Mouse (Mus musculus): Measurements from ENCODE around the gene Npas4.
"Not testable (repeated sequence)": the region's sequence is repeated elsewhere in the genome, so short reads cannot be mapped to it uniquely, and the experiment has no call there.

The Npas4 gene

DNA sequence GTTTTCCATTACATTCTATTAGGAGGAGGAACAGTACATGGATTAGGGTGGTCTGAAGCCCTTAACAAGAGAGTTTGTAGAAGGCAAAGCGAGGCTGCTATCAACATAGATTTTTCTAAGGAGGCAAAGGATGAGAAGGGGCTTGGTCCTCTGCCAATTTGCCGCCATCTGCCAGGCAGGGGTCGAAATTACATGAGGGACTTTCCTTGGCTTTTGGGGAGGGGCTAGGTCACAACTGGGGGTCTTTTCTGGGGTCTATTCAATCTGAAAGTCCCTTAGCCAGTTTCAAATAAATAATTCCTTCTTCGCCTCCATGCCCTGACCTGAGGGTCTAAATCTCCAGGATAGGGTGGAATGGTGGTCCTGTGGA lies at the start of gene Npas4:
Npas4 (minus strand) TSS at position 61 of the 370 bp plus-strand sequence.
- no peak for DNase-seq (ENCODE audit: low spot score in 2 of 2)

DNA sequence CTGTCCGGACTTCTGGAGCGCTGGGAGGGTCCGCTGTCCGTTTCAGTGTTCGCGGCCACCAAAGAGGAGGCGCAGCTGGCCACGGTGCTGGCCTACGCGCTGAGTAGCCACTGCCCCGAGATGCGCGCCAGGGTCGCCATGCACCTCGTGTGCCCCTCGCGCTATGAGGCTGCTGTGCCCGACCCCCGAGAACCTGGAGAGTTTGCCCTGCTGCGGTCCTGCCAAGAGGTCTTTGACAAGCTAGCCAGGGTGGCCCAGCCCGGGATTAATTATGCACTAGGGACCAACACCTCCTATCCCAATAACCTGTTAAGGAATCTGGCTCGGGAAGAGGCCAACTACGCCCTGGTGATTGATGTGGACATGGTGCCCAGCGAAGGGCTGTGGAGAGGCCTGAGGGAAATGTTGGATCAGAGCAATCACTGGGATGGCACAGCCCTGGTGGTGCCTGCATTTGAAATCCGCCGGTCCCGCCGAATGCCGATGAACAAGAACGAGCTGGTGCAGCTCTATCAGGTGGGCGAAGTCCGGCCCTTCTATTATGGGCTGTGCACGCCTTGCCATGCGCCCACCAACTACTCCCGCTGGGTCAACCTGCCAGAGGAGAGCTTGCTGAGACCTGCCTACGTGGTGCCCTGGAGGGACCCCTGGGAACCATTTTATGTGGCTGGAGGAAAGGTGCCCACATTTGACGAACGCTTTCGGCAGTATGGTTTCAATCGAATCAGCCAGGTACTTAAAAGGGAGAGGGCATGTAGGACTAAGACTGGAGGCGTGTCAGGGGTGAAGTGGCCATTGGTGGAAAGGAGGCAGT lies 49.4 kb upstream of the Npas4 start:
- DNase-seq (ENCODE audit: low spot score in 2 of 2), result peak in 1 of 2 experiments; percentile 8

DNA sequence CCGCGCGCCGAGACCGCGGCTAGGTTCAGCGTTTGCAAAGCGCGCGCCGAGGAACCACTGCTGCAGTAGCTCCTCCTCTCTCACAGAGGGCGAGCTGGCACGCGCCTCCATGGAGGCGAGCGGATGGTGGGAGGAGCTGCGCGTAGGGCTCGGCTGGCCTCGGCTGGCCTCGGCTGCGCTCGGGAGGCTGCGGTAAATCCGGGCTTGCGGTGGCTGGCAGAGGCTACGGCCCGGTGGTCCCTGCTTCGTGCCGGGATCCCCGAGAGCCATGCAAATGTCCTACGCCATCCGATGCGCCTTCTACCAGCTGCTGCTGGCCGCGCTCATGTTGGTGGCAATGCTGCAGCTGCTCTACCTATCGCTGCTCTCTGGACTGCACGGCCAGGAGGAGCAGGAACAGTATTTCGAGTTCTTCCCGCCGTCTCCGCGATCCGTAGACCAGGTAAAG lies 48.6 kb upstream of the Npas4 start, which contains the start of the genes B4gat1 and AC124502.3:
B4gat1 (plus strand) TSS at position 118 of the 448 bp plus-strand sequence.
AC124502.3 (plus strand) TSS at position 183 of the 448 bp plus-strand sequence.
- DNase-seq (ENCODE audit: low spot score in 2 of 2), result peak; percentile 79 to 82

DNA sequence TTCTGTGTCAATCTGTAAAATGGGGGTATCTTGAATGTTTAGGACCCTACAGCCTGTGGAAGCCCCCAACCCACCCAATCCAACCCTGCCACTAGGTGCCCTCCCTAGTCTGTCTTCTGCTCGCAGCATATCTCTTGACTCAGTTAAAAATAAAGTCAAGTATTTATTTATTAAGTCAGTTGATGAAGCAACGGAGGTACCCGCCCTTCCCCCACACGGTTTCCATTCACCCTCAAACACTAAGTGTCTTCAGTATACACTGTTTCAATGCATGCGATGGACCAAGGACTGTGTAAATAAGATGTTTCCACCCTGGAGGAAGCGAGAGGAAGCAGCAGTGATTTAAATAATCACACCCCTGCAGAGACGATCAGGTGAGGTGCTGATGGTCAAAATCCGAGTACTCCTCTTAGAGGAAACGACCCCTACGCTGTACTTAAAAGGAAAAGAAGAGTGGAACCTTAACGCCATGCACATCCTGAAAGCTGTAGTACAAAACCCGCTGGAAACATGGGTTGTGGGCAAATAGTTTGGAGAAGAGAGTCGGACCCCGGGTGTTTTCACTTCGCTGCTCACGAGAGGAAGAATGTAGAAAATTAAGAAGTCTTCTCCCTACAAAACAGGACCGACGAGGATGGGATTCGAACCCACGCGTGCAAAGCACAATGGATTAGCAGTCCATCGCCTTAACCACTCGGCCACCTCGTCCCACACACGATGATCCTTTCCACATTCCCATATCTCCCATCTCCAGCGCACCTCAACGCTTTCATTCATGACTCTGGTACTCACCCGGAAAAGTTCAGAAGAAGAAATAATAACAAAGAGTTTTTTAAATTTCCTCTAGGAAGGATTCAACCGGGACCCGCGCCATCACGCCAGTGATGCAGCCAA lies 47.8 kb upstream of the Npas4 start:
- peak; percentile 35 to 45 for DNase-seq (ENCODE audit: low spot score in 2 of 2)

DNA sequence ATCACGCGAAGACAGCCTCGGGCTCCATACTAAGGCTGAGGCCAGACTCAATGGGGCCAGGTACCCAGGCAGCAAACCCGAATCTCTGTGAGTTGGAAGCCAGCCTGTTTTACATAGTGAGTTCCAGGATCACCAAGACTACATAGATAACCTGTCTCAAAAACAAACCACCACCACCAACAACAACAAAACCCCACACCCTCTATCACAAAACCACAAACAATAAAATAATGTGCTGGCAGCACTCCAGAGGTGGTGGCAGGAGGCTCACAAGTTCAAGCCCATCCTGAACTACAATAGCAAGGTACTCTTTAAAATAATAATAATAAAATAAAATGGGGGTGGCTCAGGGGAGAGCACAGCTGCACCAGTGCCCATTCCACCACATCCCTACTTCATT lies 46.5 kb upstream of the Npas4 start:
- DNase-seq (ENCODE audit: low spot score in 2 of 2), result no peak

DNA sequence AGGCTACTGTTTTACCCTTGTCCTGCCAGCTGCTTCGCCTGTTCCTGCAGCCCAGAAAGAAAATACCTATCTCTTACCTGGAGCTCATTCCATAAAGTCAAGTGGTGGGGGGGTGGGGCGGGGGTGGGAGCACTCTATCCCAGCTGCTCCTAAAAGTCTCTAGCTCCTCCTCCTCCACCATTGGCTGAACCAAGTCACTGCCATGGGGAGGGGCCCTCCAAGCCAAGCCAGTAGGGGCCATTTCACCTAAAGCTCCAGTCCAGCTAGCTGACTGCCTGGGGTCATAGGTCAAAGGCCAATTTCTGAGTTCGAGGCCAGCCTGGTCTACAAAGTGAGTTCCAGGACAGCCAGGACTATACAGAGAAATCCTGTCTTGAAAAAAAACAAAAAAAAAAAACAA lies 42.6 kb upstream of the Npas4 start:
- no peak for DNase-seq (ENCODE audit: low spot score in 2 of 2)

DNA sequence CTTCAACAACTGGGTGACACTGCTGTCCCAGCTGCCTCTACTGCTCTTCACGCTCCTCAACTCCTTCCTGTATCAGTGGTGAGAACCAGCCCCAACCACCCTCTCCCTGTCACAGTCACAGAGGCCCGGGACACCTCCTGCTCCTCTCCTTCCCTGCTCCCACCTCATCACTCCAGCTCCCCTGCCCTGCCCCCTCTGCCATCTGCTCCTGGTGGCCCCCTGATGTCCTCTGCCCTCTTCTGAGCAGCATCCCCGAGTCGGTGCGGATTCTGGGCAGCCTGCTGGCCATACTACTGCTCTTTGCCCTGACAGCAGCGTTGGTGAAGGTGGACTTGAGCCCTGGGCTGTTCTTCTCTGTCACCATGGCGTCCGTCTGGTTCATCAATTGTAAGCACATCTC lies 36.0 kb upstream of the Npas4 start:
- DNase-seq (ENCODE audit: low spot score in 2 of 2), result no peak

DNA sequence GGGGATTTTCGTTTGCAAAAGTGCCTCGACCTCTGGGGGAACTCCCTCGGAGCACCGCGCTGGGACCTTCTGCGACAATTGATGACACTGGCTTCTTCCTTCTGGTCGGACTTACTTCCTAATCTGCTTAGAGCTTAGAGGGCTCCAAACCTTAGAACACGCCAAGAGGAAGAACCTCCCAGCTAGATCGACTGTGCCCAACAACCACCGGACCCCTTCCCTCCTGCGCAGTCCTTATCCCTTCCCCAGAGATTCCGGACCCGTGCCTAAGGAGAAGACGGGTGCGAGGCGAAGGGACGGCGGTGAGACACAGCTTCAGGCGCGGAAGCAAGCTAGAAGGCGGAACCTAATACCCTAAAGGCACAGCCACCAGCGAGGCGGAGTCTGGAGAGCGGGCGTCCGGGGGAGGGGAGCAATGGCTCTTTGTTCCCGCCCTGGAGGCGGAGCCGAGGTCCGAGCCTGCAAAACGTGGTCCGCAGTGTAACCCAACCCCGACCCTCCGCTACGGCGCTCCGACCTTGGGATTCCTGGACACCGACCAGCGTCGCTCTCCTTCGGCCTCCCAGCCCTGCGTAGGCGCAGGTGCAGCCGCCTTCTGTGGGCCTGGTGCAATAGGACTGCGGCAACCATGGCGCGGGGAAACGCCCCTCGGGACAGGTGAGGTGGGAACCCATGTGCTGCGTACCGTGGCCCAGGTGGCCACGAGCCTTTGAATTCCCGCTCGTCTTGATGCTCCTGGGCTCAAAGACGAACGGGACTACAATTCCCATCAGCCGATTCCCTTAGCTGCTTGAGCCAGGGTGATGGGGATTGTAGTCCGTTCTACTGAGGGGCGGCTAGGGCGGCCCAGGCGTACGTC lies 33.7 kb upstream of the Npas4 start, which contains the start of gene Slc29a2:
Slc29a2 (plus strand) TSS at position 240 of the 859 bp plus-strand sequence.
- peak; percentile 73 to 77 for DNase-seq (ENCODE audit: low spot score in 2 of 2)

DNA sequence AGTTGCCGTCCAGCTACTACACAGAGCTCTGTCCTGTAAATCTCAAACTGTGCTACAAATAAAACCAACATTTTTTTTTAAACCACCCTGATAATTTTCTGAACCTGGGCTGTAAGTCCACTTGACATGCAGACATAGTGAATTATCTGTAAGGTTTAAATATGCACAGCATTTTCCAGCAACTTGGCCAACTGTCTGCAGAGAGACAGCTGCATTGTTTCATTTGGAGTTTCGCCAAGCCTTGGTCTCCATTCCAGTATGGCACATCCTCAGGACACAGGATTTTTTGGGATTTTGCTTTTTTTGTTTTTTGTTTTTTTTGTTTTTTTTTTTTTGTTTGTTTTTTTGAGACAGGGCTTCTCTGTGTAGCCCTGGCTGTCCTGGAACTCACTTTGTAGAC lies 31.3 kb upstream of the Npas4 start:
- DNase-seq (ENCODE audit: low spot score in 2 of 2), result no peak

DNA sequence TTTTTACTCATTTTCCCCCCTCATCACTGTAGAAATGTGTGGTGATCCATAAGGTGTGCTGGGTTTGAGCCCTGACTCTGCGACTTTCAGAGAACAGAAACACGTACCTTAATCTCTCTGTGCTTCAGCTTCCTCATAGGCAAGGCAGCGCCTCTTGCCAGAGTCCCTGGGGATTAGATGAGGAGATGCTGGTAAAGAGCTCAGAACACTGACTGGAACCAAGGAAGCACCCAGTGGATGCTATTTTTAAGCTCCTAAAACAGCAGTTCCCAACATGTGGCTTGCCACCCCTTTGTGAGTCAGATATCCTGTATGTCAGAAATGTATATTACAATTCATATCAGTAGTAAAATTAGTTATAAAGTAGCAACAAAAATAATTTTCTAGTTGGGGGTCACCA lies 28.1 kb upstream of the Npas4 start:
- DNase-seq (ENCODE audit: low spot score in 2 of 2), result no peak

DNA sequence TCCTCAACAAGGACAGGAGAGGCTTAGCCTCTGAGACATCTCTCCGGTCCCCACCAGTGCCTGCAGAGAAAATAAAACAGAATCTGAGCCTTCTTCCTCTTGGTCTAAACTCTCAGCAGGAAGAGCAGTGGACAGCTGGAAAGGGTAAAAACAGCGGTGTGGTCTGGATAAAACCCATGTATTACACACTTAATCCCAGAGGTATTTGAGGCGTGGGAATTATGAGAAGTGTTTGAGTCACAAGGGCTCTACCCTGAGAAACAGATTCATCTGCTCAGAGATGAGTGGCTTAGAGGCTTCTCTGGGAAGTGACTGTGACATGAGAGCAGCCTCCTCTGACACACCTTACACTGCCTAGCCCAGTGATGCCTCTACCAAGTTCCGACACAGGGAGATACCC lies 27.5 kb upstream of the Npas4 start:
- no peak for DNase-seq (ENCODE audit: low spot score in 2 of 2)

DNA sequence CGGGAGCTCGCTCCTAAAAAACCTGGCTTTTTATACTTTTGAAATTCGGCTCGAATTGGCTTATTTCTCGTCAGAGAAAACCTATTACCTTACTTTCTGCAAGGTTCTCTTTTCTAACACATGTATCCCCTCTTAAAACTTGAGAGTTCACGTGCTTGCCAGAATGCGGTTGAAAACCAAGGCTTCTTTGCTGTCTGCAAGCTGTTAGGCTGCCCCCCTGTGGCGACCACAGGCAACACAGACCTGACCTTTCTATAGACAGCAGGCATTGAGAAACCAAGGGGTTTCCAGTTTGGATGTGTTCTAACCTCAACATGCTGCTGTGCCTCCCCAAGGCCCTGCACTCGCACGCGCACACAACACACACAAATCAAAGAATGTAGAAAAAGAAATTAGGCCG lies 26.7 kb upstream of the Npas4 start:
- peak; percentile 48 to 80 for DNase-seq (ENCODE audit: low spot score in 2 of 2)

DNA sequence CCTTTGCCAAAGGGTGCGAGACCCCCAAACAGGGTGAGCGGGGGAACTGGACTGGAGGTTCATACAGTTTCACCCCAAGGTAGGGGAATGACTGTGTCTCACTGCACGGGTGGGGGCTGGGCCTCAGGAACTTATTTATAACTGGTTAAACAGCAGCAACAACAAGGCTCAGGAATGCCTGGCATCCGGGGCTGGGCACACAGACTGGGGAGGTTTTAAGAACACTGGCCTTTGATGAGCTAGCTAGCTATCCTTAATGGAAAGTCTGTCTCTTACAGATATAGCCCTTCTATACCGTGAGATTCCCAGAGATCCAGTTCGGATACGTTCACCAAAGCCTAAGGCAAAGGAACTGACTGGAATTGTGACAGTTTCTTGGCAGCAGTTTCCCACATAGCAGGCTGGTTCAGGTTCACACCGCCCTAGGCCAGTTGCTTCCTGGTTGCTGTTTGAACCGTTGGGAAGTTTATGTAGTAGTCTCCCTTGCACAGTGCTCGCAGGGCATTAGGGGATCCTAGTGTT lies 26.2 kb upstream of the Npas4 start:
- no peak for DNase-seq (ENCODE audit: low spot score in 2 of 2)

DNA sequence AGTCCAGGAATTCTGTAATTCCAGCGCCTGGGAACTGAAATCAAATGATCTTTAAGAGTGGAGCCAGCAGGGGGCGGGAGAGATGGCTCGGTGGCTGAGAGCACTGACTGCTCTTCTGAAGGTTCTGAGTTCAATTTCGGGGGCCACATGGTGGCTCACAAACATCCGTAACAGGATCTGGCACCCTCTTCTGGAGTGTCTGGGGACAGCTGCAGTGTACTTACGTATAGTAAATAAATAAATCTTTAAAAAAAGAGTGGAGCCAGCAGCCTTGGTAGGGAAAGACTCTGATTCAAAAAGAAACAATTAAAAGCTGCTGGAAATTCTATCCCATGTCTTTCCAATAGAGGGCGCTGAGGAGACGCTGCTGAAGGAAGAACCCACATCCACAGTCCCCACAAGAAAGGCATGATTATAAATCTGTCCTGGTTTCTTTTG lies 24.9 kb upstream of the Npas4 start:
- peak in 1 of 2 experiments; percentile 28 for DNase-seq (ENCODE audit: low spot score in 2 of 2)

DNA sequence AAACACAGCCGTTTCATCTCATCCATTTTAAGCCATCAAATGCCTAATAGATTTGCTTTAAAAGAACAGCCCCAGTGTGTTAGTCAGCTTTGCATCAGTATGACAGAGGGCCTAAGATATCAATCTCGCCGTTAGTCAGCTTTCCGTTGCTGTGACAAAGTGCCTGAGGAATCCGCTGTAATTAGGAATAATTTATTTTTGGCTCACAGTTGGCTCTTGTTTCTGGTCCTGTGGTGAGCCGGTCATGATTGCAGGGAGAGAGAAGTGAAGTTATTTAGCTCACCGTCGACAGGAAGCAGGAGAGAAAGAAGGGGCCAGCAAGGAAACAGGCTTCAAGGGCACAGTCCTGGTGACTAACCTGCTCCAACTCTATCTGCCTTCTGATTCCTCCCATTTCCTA lies 23.0 kb upstream of the Npas4 start:
- DNase-seq (ENCODE audit: low spot score in 2 of 2), result no peak

DNA sequence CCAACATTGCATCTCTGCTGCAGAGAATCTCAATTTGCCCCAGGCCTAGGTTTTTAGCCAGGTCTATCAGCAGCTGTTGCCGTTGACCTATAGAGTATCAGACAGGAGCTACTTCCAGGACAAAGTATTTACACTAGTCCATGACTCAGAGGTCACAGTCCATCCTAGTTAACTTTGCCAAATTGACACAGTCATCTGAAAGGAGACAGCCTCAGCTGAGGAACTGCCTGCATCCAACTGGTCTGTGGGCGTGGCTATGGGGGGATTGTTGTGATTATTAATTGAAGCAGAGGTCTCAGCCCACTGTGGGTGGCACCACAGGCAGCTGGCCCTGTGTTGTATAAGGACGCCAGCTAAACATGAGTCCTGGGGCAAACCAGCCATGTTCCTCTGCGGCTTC lies 14.8 kb upstream of the Npas4 start:
- no peak for DNase-seq (ENCODE audit: low spot score in 2 of 2)

DNA sequence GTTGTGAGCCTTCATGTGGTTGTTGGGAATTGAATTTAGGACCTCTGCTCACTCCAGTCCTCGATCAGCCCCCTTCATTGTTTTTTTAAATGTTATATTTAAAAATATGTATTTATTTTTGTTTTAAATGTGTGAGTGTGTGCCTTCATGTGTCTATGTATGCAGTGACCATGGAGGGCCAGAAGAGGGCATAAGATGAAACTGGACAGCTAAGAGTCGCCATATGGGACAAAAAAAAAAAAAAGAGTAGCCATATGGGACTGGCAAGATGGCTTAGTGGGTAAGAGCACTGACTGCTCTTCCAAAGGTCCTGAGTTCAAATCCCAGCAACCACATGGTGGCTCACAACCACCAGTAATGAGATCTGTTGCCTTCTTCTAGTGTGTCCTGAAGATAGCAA lies 13.5 kb upstream of the Npas4 start:
- DNase-seq (ENCODE audit: low spot score in 2 of 2), result not testable (repeated sequence)

DNA sequence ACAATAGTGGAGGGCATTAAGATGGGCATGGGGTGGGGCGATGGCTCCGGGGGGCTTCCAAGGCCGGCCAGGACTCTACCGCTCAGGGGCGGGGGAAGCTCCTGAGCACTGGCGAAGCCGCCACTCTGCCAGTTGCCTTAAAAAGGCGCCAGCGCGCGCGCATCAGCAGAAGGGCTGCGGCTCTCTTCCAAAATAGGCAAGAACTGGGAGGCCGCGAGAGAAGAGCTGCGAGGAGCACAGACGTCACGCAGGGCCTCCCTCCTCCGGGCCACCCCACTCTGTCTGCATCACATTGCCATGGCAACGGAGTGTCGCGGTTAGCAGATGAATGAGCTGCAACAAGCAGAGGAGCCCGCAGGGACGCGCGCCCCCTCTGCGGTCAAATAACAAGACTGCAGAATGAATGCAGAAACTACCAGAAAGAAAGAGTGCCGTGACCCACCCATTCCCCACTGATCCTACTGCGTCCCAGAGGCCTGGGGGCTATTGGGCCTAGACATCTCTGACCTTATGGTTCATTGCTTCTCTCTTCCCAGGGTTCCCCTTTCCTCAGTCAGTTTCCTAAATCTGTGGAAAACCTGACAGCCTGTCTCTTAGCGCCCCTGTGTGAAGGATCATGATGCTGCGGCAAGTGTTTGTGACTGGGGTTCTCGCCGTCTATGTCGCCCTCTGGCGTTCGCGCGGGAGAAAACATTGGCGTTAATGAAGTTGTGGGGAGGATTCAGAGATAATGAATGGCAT lies 11.7 kb upstream of the Npas4 start:
- peak; percentile 84 to 86 for DNase-seq (ENCODE audit: low spot score in 2 of 2)

DNA sequence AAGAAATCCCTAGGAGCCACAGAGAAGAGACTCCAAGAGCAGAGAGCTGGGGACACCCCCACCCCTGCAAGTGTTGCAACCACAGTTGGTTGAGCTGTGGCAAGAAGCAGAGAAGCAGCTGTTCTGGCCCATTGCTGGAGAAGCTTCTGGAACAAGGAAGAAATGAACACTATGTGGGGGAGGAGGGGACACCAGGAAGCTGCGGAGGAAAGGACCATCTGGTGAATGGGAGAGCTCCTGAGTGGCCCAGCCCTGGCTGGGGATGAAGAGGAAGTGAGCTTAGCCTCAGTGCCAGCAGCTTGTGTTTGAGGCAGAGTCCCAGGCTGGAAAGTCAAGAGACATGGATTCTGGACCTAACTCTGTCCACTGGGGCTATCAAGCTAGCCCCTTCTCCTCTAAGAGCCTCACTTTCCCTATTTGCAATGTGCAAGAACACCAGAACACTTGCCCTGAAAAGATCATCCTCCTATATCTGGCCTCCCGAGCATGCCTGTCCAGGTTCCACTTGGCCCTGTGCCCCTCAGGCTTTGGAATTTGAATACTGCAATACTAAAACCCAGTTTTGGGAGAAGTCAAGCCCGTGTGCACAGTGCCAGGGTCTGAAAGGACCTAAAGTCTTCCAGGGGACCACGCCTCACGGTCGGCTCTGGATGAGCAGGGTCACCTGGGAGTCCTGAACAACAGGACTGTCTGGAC lies 9.5 kb upstream of the Npas4 start:
- no peak for DNase-seq (ENCODE audit: low spot score in 2 of 2)

DNA sequence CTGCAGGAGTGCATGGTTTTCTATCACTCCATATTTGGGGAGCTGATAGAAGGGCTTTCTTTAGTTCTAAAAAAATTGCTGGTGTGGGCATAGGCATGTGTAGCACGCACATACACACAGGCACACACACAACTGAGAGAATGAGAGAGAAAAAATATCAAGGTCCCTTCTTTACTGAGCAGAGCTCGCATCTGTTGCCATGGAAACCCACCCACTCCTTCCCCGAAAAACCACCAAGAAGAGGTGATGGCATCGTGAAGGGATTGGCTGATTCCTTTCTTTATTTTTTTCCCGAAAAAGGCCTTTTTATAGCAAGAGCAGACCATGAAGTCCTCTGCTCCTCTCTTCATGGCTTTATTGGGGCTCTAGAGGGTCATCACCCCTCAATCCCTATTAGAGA lies 3.9 kb upstream of the Npas4 start:
- DNase-seq (ENCODE audit: low spot score in 2 of 2), result no peak

All from thymus, postnatal 10 days (tissue).